Mouse (Mus musculus): ENCODE data around the gene Eif4h. TPM values are rescaled to one million over a fixed set of nuclear protein-coding genes. Genes with fewer than 3 reads are reported as not detected.

Eif4h gene
- polyA plus RNA-seq, 1 experiment: 112 TPM

GRCm38 (mm10) chr5:134678827-134679546, 39.7 kb upstream of the Eif4h start:
- Histone ChIP-seq H3K27ac (ENCODE audit: insufficient read depth, low read depth, low read length) (no peak overlapping the region), H3K4me1 (ENCODE audit: control insufficient read depth, insufficient read depth, low read length) (peaks cover 30% of the 10 kb centered on the region), H3K4me3 (ENCODE audit: insufficient read depth, low read depth, low read length) (no peak overlapping the region)
- WGBS: 83% methylated on average over 8 of the region's 8 CpGs
- no peak for TF ChIP-seq CTCF (IDR thresholded peaks at IDR 0.05; ENCODE audit: insufficient read depth, low read depth, low read length)

- 88% methylated on average over 3 of the region's 3 CpGs for WGBS
- Histone ChIP-seq H3K4me1 (ENCODE audit: control insufficient read depth, insufficient read depth, low read length) (peaks cover 30% of the 10 kb centered on the region), H3K4me3 (ENCODE audit: insufficient read depth, low read depth, low read length) (no peak overlapping the region), H3K27ac (ENCODE audit: insufficient read depth, low read depth, low read length) (no peak overlapping the region)
- no peak for TF ChIP-seq CTCF (IDR thresholded peaks at IDR 0.05; ENCODE audit: insufficient read depth, low read depth, low read length)
- no peak for TF ChIP-seq POLR2A (IDR thresholded peaks at IDR 0.05; ENCODE audit: insufficient read depth, low read depth, low read length)
Measured at GRCm38 (mm10) chr5:134678031-134678430, 38.7 kb upstream of the Eif4h start.

GRCm38 (mm10) chr5:134677491-134677890, 38.2 kb upstream of the Eif4h start:
- H3K27ac ChIP-seq (ENCODE audit: insufficient read depth, low read depth, low read length): no peak overlapping the region
- no peak overlapping the region for H3K4me3 ChIP-seq (ENCODE audit: insufficient read depth, low read depth, low read length)
- 91% methylated on average over 5 of the region's 5 CpGs for WGBS
- H3K4me1 ChIP-seq (ENCODE audit: control insufficient read depth, insufficient read depth, low read length): peaks cover 30% of the 10 kb centered on the region
- no peak for TF ChIP-seq CTCF (IDR thresholded peaks at IDR 0.05; ENCODE audit: insufficient read depth, low read depth, low read length)
- no peak for TF ChIP-seq POLR2A (IDR thresholded peaks at IDR 0.05; ENCODE audit: insufficient read depth, low read depth, low read length)

GRCm38 (mm10) chr5:134675956-134676759, 36.9 kb upstream of the Eif4h start:
- TF ChIP-seq POLR2A (IDR thresholded peaks at IDR 0.05; ENCODE audit: insufficient read depth, low read depth, low read length) (no peak), CTCF (IDR thresholded peaks at IDR 0.05; ENCODE audit: insufficient read depth, low read depth, low read length) (no peak)
- WGBS: 10% methylated on average over 14 of the region's 14 CpGs
- H3K4me3 ChIP-seq (ENCODE audit: insufficient read depth, low read depth, low read length): peak overlapping the region; percentile 29
- peaks cover 30% of the 10 kb centered on the region for H3K4me1 ChIP-seq (ENCODE audit: control insufficient read depth, insufficient read depth, low read length)
- peak overlapping the region; percentile 29; the same call in 1 of the 2 replicates for H3K27ac ChIP-seq (ENCODE audit: insufficient read depth, low read depth, low read length)

- TF ChIP-seq CTCF (IDR thresholded peaks at IDR 0.05; ENCODE audit: insufficient read depth, low read depth, low read length) (no peak), POLR2A (IDR thresholded peaks at IDR 0.05; ENCODE audit: insufficient read depth, low read depth, low read length) (no peak)
- WGBS: 74% methylated on average over 5 of the region's 5 CpGs
- Histone ChIP-seq H3K4me3 (ENCODE audit: insufficient read depth, low read depth, low read length) (no peak overlapping the region), H3K27ac (ENCODE audit: insufficient read depth, low read depth, low read length) (no peak overlapping the region), H3K4me1 (ENCODE audit: control insufficient read depth, insufficient read depth, low read length) (peaks cover 20% of the 10 kb centered on the region)
Measured at GRCm38 (mm10) chr5:134674977-134675376, 35.7 kb upstream of the Eif4h start.

- Histone ChIP-seq H3K27ac (ENCODE audit: insufficient read depth, low read depth, low read length) (no peak overlapping the region), H3K4me1 (ENCODE audit: control insufficient read depth, insufficient read depth, low read length) (peaks cover 19% of the 10 kb centered on the region), H3K4me3 (ENCODE audit: insufficient read depth, low read depth, low read length) (no peak overlapping the region)
- TF ChIP-seq CTCF (IDR thresholded peaks at IDR 0.05; ENCODE audit: insufficient read depth, low read depth, low read length) (no peak), POLR2A (IDR thresholded peaks at IDR 0.05; ENCODE audit: insufficient read depth, low read depth, low read length) (no peak)
- 93% methylated on average over 6 of the region's 6 CpGs for WGBS
Measured at GRCm38 (mm10) chr5:134672611-134673010, 33.3 kb upstream of the Eif4h start.

- H3K27ac ChIP-seq (ENCODE audit: insufficient read depth, low read depth, low read length): no peak overlapping the region
- H3K4me1 ChIP-seq (ENCODE audit: control insufficient read depth, insufficient read depth, low read length): peaks cover 17% of the 10 kb centered on the region
- 95% methylated on average over 1 of the region's 1 CpGs for WGBS
- H3K4me3 ChIP-seq (ENCODE audit: insufficient read depth, low read depth, low read length): no peak overlapping the region
- no peak for TF ChIP-seq POLR2A (IDR thresholded peaks at IDR 0.05; ENCODE audit: insufficient read depth, low read depth, low read length)
- TF ChIP-seq CTCF (IDR thresholded peaks at IDR 0.05; ENCODE audit: insufficient read depth, low read depth, low read length): no peak
Measured at GRCm38 (mm10) chr5:134672198-134672516, 32.9 kb upstream of the Eif4h start.

GRCm38 (mm10) chr5:134671335-134672197, 32.3 kb upstream of the Eif4h start:
- 68% methylated on average over 17 of the region's 17 CpGs for WGBS
- no peak overlapping the region for H3K27ac ChIP-seq (ENCODE audit: insufficient read depth, low read depth, low read length)
- peaks cover 13% of the 10 kb centered on the region for H3K4me1 ChIP-seq (ENCODE audit: control insufficient read depth, insufficient read depth, low read length)
- no peak for TF ChIP-seq POLR2A (IDR thresholded peaks at IDR 0.05; ENCODE audit: insufficient read depth, low read depth, low read length)
- TF ChIP-seq CTCF (IDR thresholded peaks at IDR 0.05; ENCODE audit: insufficient read depth, low read depth, low read length): no peak
- no peak overlapping the region for H3K4me3 ChIP-seq (ENCODE audit: insufficient read depth, low read depth, low read length)
